Mouse (Mus musculus): Measurements from ENCODE around the gene Nckap5. TPM values are rescaled to one million over a fixed set of nuclear protein-coding genes. Genes with fewer than 3 reads are reported as not detected.

The Nckap5 gene
- polyA plus RNA-seq, 2 experiments, result 6.8 to 14.9 TPM

GRCm38 (mm10) chr1:126432285-126432684, 398.3 kb downstream of the Nckap5 start:
- peaks cover 2% of the 10 kb centered on the region; the same call in 1 of the 2 replicates for H3K4me1 ChIP-seq (ENCODE audit: control insufficient read depth, insufficient read depth, low read length)
- TF ChIP-seq POLR2A (IDR thresholded peaks at IDR 0.05; ENCODE audit: borderline replicate concordance, extremely low read depth, insufficient read depth, insufficient read length), result no peak
- H3K27me3 ChIP-seq (ENCODE audit: control insufficient read depth, insufficient read depth, low read length), result no peaks in the 10 kb centered on the region
- no peak overlapping the region for H3K9ac ChIP-seq (ENCODE audit: low read depth, low read length, severe bottlenecking)
- WGBS, result 85% methylated on average over 4 of the region's 4 CpGs
- H3K9me3 ChIP-seq (ENCODE audit: control insufficient read depth, low read length), result no peaks in the 10 kb centered on the region
- DNase-seq (ENCODE audit: low spot score) (no peak), ATAC-seq (ENCODE audit: low FRiP score, low read depth) (no peak)
- H3K4me3 ChIP-seq (replicated peaks; ENCODE audit: low read length), result no peak overlapping the region
- no peak overlapping the region for H3K27ac ChIP-seq (replicated peaks; ENCODE audit: low read depth, low read length)
- no peaks in the 10 kb centered on the region for H3K36me3 ChIP-seq (ENCODE audit: control insufficient read depth, insufficient read depth, low read length)
- no peak overlapping the region for H3K4me2 ChIP-seq (replicated peaks; ENCODE audit: low read depth, low read length, severe bottlenecking)

GRCm38 (mm10) chr1:126431594-126431993, 399.0 kb downstream of the Nckap5 start:
- Histone ChIP-seq H3K27ac (replicated peaks; ENCODE audit: low read depth, low read length) (no peak overlapping the region), H3K9me3 (ENCODE audit: control insufficient read depth, low read length) (no peaks in the 10 kb centered on the region), H3K4me2 (replicated peaks; ENCODE audit: low read depth, low read length, severe bottlenecking) (no peak overlapping the region), H3K36me3 (ENCODE audit: control insufficient read depth, insufficient read depth, low read length) (no peaks in the 10 kb centered on the region), H3K4me1 (ENCODE audit: control insufficient read depth, insufficient read depth, low read length) (peaks cover 2% of the 10 kb centered on the region; the same call in 1 of the 2 replicates), H3K9ac (ENCODE audit: low read depth, low read length, severe bottlenecking) (no peak overlapping the region), H3K4me3 (replicated peaks; ENCODE audit: low read length) (no peak overlapping the region), H3K27me3 (ENCODE audit: control insufficient read depth, insufficient read depth, low read length) (no peaks in the 10 kb centered on the region)
- DNase-seq (ENCODE audit: low spot score), result peak; percentile 78
- no peak for TF ChIP-seq POLR2A (IDR thresholded peaks at IDR 0.05; ENCODE audit: borderline replicate concordance, extremely low read depth, insufficient read depth, insufficient read length)
- peak; percentile 84 for ATAC-seq (ENCODE audit: low FRiP score, low read depth)
- WGBS, result 10% methylated on average over 5 of the region's 5 CpGs

GRCm38 (mm10) chr1:126411426-126411825, 419.2 kb downstream of the Nckap5 start:
- H3K9ac ChIP-seq (ENCODE audit: low read depth, low read length, severe bottlenecking), result no peak overlapping the region
- no peak for TF ChIP-seq POLR2A (IDR thresholded peaks at IDR 0.05; ENCODE audit: borderline replicate concordance, extremely low read depth, insufficient read depth, insufficient read length)
- H3K9me3 ChIP-seq (ENCODE audit: control insufficient read depth, low read length), result no peaks in the 10 kb centered on the region
- no peak overlapping the region for H3K4me2 ChIP-seq (replicated peaks; ENCODE audit: low read depth, low read length, severe bottlenecking)
- H3K36me3 ChIP-seq (ENCODE audit: control insufficient read depth, insufficient read depth, low read length), result no peaks in the 10 kb centered on the region
- no peak overlapping the region for H3K4me3 ChIP-seq (replicated peaks; ENCODE audit: low read length)
- WGBS, result 83% methylated on average over 5 of the region's 5 CpGs
- ATAC-seq (ENCODE audit: low FRiP score, low read depth) (no peak), DNase-seq (ENCODE audit: low spot score) (no peak)
- no peaks in the 10 kb centered on the region for H3K4me1 ChIP-seq (ENCODE audit: control insufficient read depth, insufficient read depth, low read length)
- no peak overlapping the region for H3K27ac ChIP-seq (replicated peaks; ENCODE audit: low read depth, low read length)
- no peaks in the 10 kb centered on the region for H3K27me3 ChIP-seq (ENCODE audit: control insufficient read depth, insufficient read depth, low read length)

- no peaks in the 10 kb centered on the region for H3K4me1 ChIP-seq (ENCODE audit: control insufficient read depth, insufficient read depth, low read length)
- no peaks in the 10 kb centered on the region for H3K36me3 ChIP-seq (ENCODE audit: control insufficient read depth, insufficient read depth, low read length)
- no peaks in the 10 kb centered on the region for H3K9me3 ChIP-seq (ENCODE audit: control insufficient read depth, low read length)
- H3K9ac ChIP-seq (ENCODE audit: low read depth, low read length, severe bottlenecking), result no peak overlapping the region
- no peaks in the 10 kb centered on the region for H3K27me3 ChIP-seq (ENCODE audit: control insufficient read depth, insufficient read depth, low read length)
- no peak overlapping the region for H3K27ac ChIP-seq (replicated peaks; ENCODE audit: low read depth, low read length)
- no peak overlapping the region for H3K4me2 ChIP-seq (replicated peaks; ENCODE audit: low read depth, low read length, severe bottlenecking)
- DNase-seq (ENCODE audit: low spot score) (peak; percentile 47), ATAC-seq (ENCODE audit: low FRiP score, low read depth) (no peak)
- WGBS, result 8% methylated on average over 4 of the region's 4 CpGs
- no peak overlapping the region for H3K4me3 ChIP-seq (replicated peaks; ENCODE audit: low read length)
- no peak for TF ChIP-seq POLR2A (IDR thresholded peaks at IDR 0.05; ENCODE audit: borderline replicate concordance, extremely low read depth, insufficient read depth, insufficient read length)
Observed at GRCm38 (mm10) chr1:126407886-126408285, 422.7 kb downstream of the Nckap5 start.

GRCm38 (mm10) chr1:126405543-126405942, 425.1 kb downstream of the Nckap5 start:
- no peak for DNase-seq (ENCODE audit: low spot score)
- H3K4me3 ChIP-seq (replicated peaks; ENCODE audit: low read length), result no peak overlapping the region
- WGBS, result 60% methylated on average over 2 of the region's 2 CpGs
- TF ChIP-seq POLR2A (IDR thresholded peaks at IDR 0.05; ENCODE audit: borderline replicate concordance, extremely low read depth, insufficient read depth, insufficient read length), result no peak
- no peaks in the 10 kb centered on the region for H3K27me3 ChIP-seq (ENCODE audit: control insufficient read depth, insufficient read depth, low read length)
- H3K27ac ChIP-seq (replicated peaks; ENCODE audit: low read depth, low read length), result no peak overlapping the region
- H3K4me1 ChIP-seq (ENCODE audit: control insufficient read depth, insufficient read depth, low read length), result no peaks in the 10 kb centered on the region
- no peak for ATAC-seq (ENCODE audit: low FRiP score, low read depth)
- H3K9me3 ChIP-seq (ENCODE audit: control insufficient read depth, low read length), result no peaks in the 10 kb centered on the region
- no peak overlapping the region for H3K4me2 ChIP-seq (replicated peaks; ENCODE audit: low read depth, low read length, severe bottlenecking)
- no peak overlapping the region for H3K9ac ChIP-seq (ENCODE audit: low read depth, low read length, severe bottlenecking)
- no peaks in the 10 kb centered on the region for H3K36me3 ChIP-seq (ENCODE audit: control insufficient read depth, insufficient read depth, low read length)

- Histone ChIP-seq H3K4me2 (replicated peaks; ENCODE audit: low read depth, low read length, severe bottlenecking) (no peak overlapping the region), H3K4me3 (replicated peaks; ENCODE audit: low read length) (no peak overlapping the region), H3K9ac (ENCODE audit: low read depth, low read length, severe bottlenecking) (no peak overlapping the region), H3K27ac (replicated peaks; ENCODE audit: low read depth, low read length) (no peak overlapping the region), H3K9me3 (ENCODE audit: control insufficient read depth, low read length) (no peaks in the 10 kb centered on the region), H3K27me3 (ENCODE audit: control insufficient read depth, insufficient read depth, low read length) (no peaks in the 10 kb centered on the region), H3K4me1 (ENCODE audit: control insufficient read depth, insufficient read depth, low read length) (no peaks in the 10 kb centered on the region), H3K36me3 (ENCODE audit: control insufficient read depth, insufficient read depth, low read length) (no peaks in the 10 kb centered on the region)
- ATAC-seq (ENCODE audit: low FRiP score, low read depth) (no peak), DNase-seq (ENCODE audit: low spot score) (no peak)
- no peak for TF ChIP-seq POLR2A (IDR thresholded peaks at IDR 0.05; ENCODE audit: borderline replicate concordance, extremely low read depth, insufficient read depth, insufficient read length)
Observed at GRCm38 (mm10) chr1:126403970-126404369, 426.6 kb downstream of the Nckap5 start.

Data from limb, embryonic 14.5 days (tissue).